In genomic region chr7:100893249-100894056, GRCm38 (mm10) we compare ENCODE assay signal across 8 mouse cellular contexts. TPM values are rescaled to one million over a fixed set of nuclear protein-coding genes. Genes with fewer than 3 reads are reported as not detected.
A peak's percentile ranks its signal among the peaks of the same experiment; 100 is the strongest.
DNase-seq lines count a peak whose midpoint lies in the region; ATAC-seq and TF ChIP-seq lines count a peak whose summit lies in the region.

No protein-coding gene starts in this region.

- H3K4me1 ChIP-seq in liver, embryonic 13.5 days (replicated peaks): peaks cover 18% of the 10 kb centered on the region
- H3K4me1 ChIP-seq in liver, embryonic 11.5 days (replicated peaks; ENCODE audit: control insufficient read depth, insufficient read depth, low read length): peaks cover 22% of the 10 kb centered on the region
- H3K4me1 ChIP-seq in olfactory bulb, adult 2 months (ENCODE audit: control insufficient read depth, insufficient read depth, low read length): peaks cover 46% of the 10 kb centered on the region

- TF ChIP-seq POLR2A in olfactory bulb, adult 2 months (IDR thresholded peaks at IDR 0.05; ENCODE audit: insufficient read depth, low read depth, low read length): no peak

- no peak for TF ChIP-seq CTCF in olfactory bulb, adult 2 months (IDR thresholded peaks at IDR 0.05; ENCODE audit: insufficient read depth, low read depth, low read length)

- no peak for ATAC-seq in liver, embryonic 13.5 days (ENCODE audit: low read depth)
- no peak for ATAC-seq in liver, embryonic 11.5 days (replicated peaks; ENCODE audit: low FRiP score)
- ATAC-seq in frontal cortex, adult (ENCODE audit: low TSS enrichment): peak; percentile 20

- H3K4me3 ChIP-seq in liver, embryonic 13.5 days (replicated peaks): no peak overlapping the region
- no peak overlapping the region for H3K4me3 ChIP-seq in liver, embryonic 11.5 days (ENCODE audit: low read depth, low read length)
- peak overlapping the region; percentile 74 for H3K4me3 ChIP-seq in olfactory bulb, adult 2 months (ENCODE audit: insufficient read depth, low read depth, low read length)

- H3K27ac ChIP-seq in liver, embryonic 13.5 days: no peak overlapping the region
- H3K27ac ChIP-seq in liver, embryonic 11.5 days (ENCODE audit: low read depth, low read length): no peak overlapping the region
- peak overlapping the region; percentile 4; the same call in 1 of the 2 replicates for H3K27ac ChIP-seq in olfactory bulb, adult 2 months (ENCODE audit: insufficient read depth, low read depth, low read length)

- peak overlapping the region; percentile 76 for H3K4me2 ChIP-seq in liver, embryonic 13.5 days
- no peak overlapping the region for H3K4me2 ChIP-seq in liver, embryonic 11.5 days

- 60% methylated on average over 20 of the region's 20 CpGs for WGBS in liver, embryonic 13.5 days (ENCODE audit: insufficient replicate concordance)
- 74% methylated on average over 20 of the region's 20 CpGs for WGBS in liver, embryonic 11.5 days
- WGBS in olfactory bulb, adult 2 months: 27% methylated on average over 20 of the region's 20 CpGs

- H3K27me3 ChIP-seq in liver, embryonic 13.5 days: peaks cover 36% of the 10 kb centered on the region
- H3K27me3 ChIP-seq in liver, embryonic 11.5 days (replicated peaks; ENCODE audit: control insufficient read depth, insufficient read depth, low read length): peaks cover 25% of the 10 kb centered on the region

- H3K9ac ChIP-seq in liver, embryonic 13.5 days: no peak overlapping the region
- no peak overlapping the region for H3K9ac ChIP-seq in liver, embryonic 11.5 days (ENCODE audit: low read depth, low read length)

- 0 out of 2 replicates have a peak, but pooled peaks cover 7% of the 10 kb centered on the region for H3K36me3 ChIP-seq in liver, embryonic 13.5 days
- H3K36me3 ChIP-seq in liver, embryonic 11.5 days (ENCODE audit: control insufficient read depth, insufficient read depth, low read length): peaks cover 4% of the 10 kb centered on the region; the same call in 1 of the 2 replicates

- intact Hi-C loops in left cerebral cortex, postnatal 25 days (cut with DNase I): no loop called here

- no peaks in the 10 kb centered on the region for H3K9me3 ChIP-seq in liver, embryonic 13.5 days (replicated peaks)
- H3K9me3 ChIP-seq in liver, embryonic 11.5 days (ENCODE audit: control insufficient read depth, low read length): no peaks in the 10 kb centered on the region

- DNase-seq in liver, embryonic 13.5 days: no peak
- DNase-seq in liver, embryonic 11.5 days (ENCODE audit: low spot score): no peak
- DNase-seq in cerebellum, adult 11 months: peak; percentile 63
- DNase-seq in left cerebral cortex, postnatal 25 days (ENCODE audit: low spot score in 2 of 2): peak; percentile 52 to 65
- no peak for DNase-seq in thymus, postnatal 4 days
- DNase-seq in adipocyte (ENCODE audit: low spot score): no peak

RNA-seq across cellular contexts. Expression of gene Relt, which starts 30.2 kb away (rescaled TPM):
- polyA plus RNA-seq in liver, embryonic 13.5 days (2015; fragmentation: Nextera tagmentation; extraction: Ambion mirVana): 15.3 and 16.7 TPM in 2 replicates
- 14.6 and 17.0 TPM in 2 replicates for polyA plus RNA-seq in liver, embryonic 11.5 days (2014; fragmentation: Nextera tagmentation; extraction: Ambion mirVana)
- 10 to 100 TPM; 13.8 to 16.6 TPM for total RNA-seq in left cerebral cortex, postnatal 25 days (2021)
- polyA plus RNA-seq in olfactory bulb, adult 2 months (2012; ENCODE audit: insufficient read depth, insufficient read length, low replicate concordance, missing spikeins): not detected in 2 replicates

RNA-seq across cellular contexts. Expression of gene Arhgef17, which starts 38.5 kb away (rescaled TPM):
- polyA plus RNA-seq in liver, embryonic 13.5 days (2015; fragmentation: Nextera tagmentation; extraction: Ambion mirVana): 0.53 and 0.83 TPM in 2 replicates
- 4.5 and 5.4 TPM in 2 replicates for polyA plus RNA-seq in liver, embryonic 11.5 days (2014; fragmentation: Nextera tagmentation; extraction: Ambion mirVana)
- 100 to 1,000 TPM; 109 to 120 TPM for total RNA-seq in left cerebral cortex, postnatal 25 days (2021)
- not detected in 2 replicates for polyA plus RNA-seq in olfactory bulb, adult 2 months (2012; ENCODE audit: insufficient read depth, insufficient read length, low replicate concordance, missing spikeins)

Comparison
In these comparisons a context has a peak if more than half of its experiments do, and no peak if none do; other contexts are left out.
1. DNase-seq: peak in cerebellum, adult 11 months (single experiment) and left cerebral cortex, postnatal 25 days (2 of 2); none in liver, embryonic 13.5 days (single experiment), liver, embryonic 11.5 days (single experiment), thymus, postnatal 4 days (single experiment) and adipocyte (single experiment).
2. RNA of gene Relt, which starts 30.2 kb away (polyA plus RNA-seq): 14.6 to 17.0 TPM in liver, embryonic 11.5 days and 15.3 to 16.7 TPM in liver, embryonic 13.5 days; not detected in olfactory bulb, adult 2 months; every median in the first group is over 10 times any median in the second.